Mouse (Mus musculus) liver, embryonic 14.5 days (tissue): Measurements from ENCODE around the gene Gm9903. TPM values are rescaled to one million over a fixed set of nuclear protein-coding genes. Genes with fewer than 3 reads are reported as not detected.

ENCODE experiments used
- ATAC-seq: fragments of 200-750 bp; cut with Nextera tagmentation; 2 replicates; pipeline ENCODE4 v1.8.0; 2017; ENCODE audit warnings: moderate number of reproducible peaks, mild to moderate bottlenecking, moderate library complexity; ENCODE audit not compliant: insufficient read depth
- DNase-seq, 3 experiments: peaks; one replicate each; pipeline ENCODE4 v3.0.0-alpha.2; 2012 to 2013; ENCODE audit warnings: low read depth in 3 of 3, low spot score in 3 of 3
- H3K27ac ChIP-seq: fragments of 300-500 bp; sonication (generic); 2 replicates; pipeline ENCODE4 v1.5.1; 2014; ENCODE audit warnings: moderate library complexity, mild to moderate bottlenecking, control low read depth, inconsistent platforms
- H3K27me3 ChIP-seq: fragments of 300-500 bp; sonication (generic); 2 replicates; pipeline ENCODE4 v1.6.1; 2014; ENCODE audit warnings: mild to moderate bottlenecking, low read length, moderate library complexity; ENCODE audit not compliant: control insufficient read depth, insufficient read depth
- H3K36me3 ChIP-seq: fragments of 300-500 bp; sonication (generic); replicated peaks from 2 replicates; pipeline ENCODE4 v1.6.1; 2014; ENCODE audit warnings: low read depth; ENCODE audit not compliant: control insufficient read depth, insufficient read depth
- H3K4me1 ChIP-seq, 2 experiments: fragments of 200-500 bp in 1 of 2; fragments of 300-500 bp in 1 of 2; sonication (generic) in 1 of 2; replicated peaks; 2 replicates each; pipeline ENCODE4 v1.6.1; 2012 to 2014; ENCODE audit warnings: antibody characterized with exemption in 1 of 2, inconsistent platforms in 1 of 2, low read length in 1 of 2; ENCODE audit not compliant: control insufficient read depth in 2 of 2, insufficient read depth in 2 of 2
- H3K4me2 ChIP-seq: fragments of 300-500 bp; sonication (generic); 2 replicates; pipeline ENCODE4 v1.6.1; 2014; ENCODE audit warnings: low read depth, mild to moderate bottlenecking, control low read depth, moderate library complexity
- H3K4me3 ChIP-seq, 2 experiments: fragments of 200-500 bp in 1 of 2; fragments of 300-500 bp in 1 of 2; sonication (generic) in 1 of 2; 2 replicates each; pipeline ENCODE4 v1.5.1; 2012 to 2014; ENCODE audit warnings: low read depth in 2 of 2, low read length in 2 of 2, mild to moderate bottlenecking in 2 of 2, control low read depth in 1 of 2, inconsistent platforms in 1 of 2, moderate library complexity in 1 of 2; ENCODE audit not compliant: insufficient read depth in 1 of 2
- H3K9ac ChIP-seq: fragments of 300-500 bp; sonication (generic); replicated peaks from 2 replicates; pipeline ENCODE4 v1.6.1; 2014; ENCODE audit warnings: mild to moderate bottlenecking, control low read depth, moderate library complexity
- H3K9me3 ChIP-seq: fragments of 300-500 bp; sonication (generic); 2 replicates; pipeline ENCODE4 v1.6.1; 2016; ENCODE audit warnings: low read length, mixed read lengths; ENCODE audit not compliant: control insufficient read depth
- CTCF ChIP-seq: IDR thresholded peaks from 2 replicates; pipeline ENCODE4 v1.5.1; 2016; ENCODE audit warnings: antibody characterized with exemption, low read depth, control low read depth
- EP300 ChIP-seq: IDR thresholded peaks from 2 replicates; pipeline ENCODE4 v1.6.1; 2016; ENCODE audit warnings: antibody characterized with exemption, low read depth
- WGBS: fragments of 180-500 bp; shearing (Covaris S2); extraction: QIAGEN DNeasy Blood & Tissue Kit; methylation state at CpG from one replicate; pipeline ENCODE4 v1.1.7; 2014; ENCODE audit not compliant: insufficient replicate concordance; 5-methylcytosine and 5-hydroxymethylcytosine counted together
- polyA plus RNA-seq, 2 experiments: library from polyadenylated mRNA; depleted of rRNA in 1 of 2; stranded (reverse) in 1 of 2; unstranded in 1 of 2; fragments of >200 nt; fragmentation: Nextera tagmentation in 1 of 2; extraction: Ambion mirVana in 1 of 2; gene quantifications; 2 replicates each; pipeline versions ENCODE4 v1.2.1 to v1.2.3; 2012 to 2014

Gm9903 gene
- polyA plus RNA-seq, 2 experiments: 0.18 TPM; not detected in 1

DNA sequence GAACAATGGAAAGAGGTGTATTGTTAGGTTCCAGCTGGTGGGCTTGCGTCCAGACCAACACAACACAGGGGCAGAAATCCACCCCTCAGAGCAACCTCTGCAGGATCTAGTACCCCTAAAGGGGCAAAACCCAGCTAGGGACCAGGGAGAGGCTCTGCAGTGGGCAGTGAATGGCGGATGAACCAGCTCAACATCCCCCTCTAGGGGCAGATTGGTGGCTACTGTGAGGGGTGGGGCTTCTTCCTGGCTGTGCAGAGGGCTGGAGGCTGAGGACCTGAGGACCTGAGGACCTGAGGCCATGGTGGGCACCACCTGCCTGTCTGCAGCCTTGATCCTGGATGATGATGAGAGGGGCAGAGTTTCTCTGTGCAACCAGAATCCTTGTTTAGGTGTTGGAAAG lies 36.1 kb upstream of the Gm9903 start:
- H3K27me3 ChIP-seq: no peaks in the 10 kb centered on the region
- H3K9me3 ChIP-seq: no peaks in the 10 kb centered on the region
- ATAC-seq (no peak), DNase-seq (no peak)
- H3K9ac ChIP-seq: no peak overlapping the region
- no peak overlapping the region for H3K4me3 ChIP-seq
- H3K4me2 ChIP-seq: no peak overlapping the region
- H3K36me3 ChIP-seq: no peaks in the 10 kb centered on the region
- 39% methylated on average over 2 of the region's 2 CpGs for WGBS
- TF ChIP-seq EP300: no peak
- peak; percentile 66 for TF ChIP-seq CTCF
- no peak overlapping the region for H3K27ac ChIP-seq
- H3K4me1 ChIP-seq: no peaks in the 10 kb centered on the region

DNA sequence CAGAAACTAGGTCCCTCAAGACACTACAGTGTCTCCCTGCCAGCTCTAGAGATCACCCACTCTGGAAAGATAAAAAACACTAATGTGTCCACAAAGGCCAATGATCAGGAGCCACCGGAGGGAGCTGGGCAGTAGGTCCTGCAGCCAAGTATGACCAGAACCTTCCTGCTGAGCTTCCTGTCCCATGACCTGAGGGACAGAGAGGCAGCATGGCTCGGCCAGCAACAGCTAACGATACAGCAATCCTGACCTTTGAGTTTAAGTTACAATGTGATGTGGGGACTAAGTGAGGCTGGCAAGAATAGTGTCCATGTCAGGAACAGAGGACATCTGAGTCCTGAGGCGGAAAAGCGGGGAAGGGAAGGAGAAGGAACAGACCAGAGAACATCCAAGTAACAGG lies 24.4 kb upstream of the Gm9903 start:
- DNase-seq (no peak), ATAC-seq (no peak)
- H3K4me2 ChIP-seq: no peak overlapping the region
- no peak overlapping the region for H3K9ac ChIP-seq
- H3K27ac ChIP-seq: no peak overlapping the region
- H3K27me3 ChIP-seq: no peaks in the 10 kb centered on the region
- H3K9me3 ChIP-seq: no peaks in the 10 kb centered on the region
- 67% methylated on average over 5 of the region's 5 CpGs for WGBS
- H3K36me3 ChIP-seq: peaks cover 4% of the 10 kb centered on the region; the same call in 1 of the 2 replicates
- H3K4me3 ChIP-seq: no peak overlapping the region
- H3K4me1 ChIP-seq: no peaks in the 10 kb centered on the region
- TF ChIP-seq CTCF (no peak), EP300 (no peak)

DNA sequence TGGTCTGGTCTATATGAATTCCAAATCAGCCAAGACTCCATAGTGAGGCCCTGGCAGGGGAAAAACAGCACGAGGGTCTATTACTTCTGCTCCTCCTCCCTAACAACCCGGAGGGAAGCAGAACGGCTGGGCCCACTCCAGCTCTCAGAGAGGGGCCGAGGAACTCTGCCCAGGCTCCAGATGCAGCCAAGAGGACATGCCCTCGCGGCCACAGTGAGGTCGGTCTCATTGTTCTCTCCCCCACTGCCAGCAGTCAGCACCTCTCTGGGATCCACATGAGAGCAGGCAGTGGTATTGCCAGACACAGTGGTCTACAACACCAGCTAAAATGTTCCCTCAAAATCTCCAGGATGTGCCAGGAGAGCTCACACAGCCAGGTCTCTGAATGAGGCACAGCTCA lies 23.1 kb upstream of the Gm9903 start:
- peaks cover 4% of the 10 kb centered on the region; the same call in 1 of the 2 replicates for H3K36me3 ChIP-seq
- ATAC-seq: no peak
- DNase-seq: no peak

DNA sequence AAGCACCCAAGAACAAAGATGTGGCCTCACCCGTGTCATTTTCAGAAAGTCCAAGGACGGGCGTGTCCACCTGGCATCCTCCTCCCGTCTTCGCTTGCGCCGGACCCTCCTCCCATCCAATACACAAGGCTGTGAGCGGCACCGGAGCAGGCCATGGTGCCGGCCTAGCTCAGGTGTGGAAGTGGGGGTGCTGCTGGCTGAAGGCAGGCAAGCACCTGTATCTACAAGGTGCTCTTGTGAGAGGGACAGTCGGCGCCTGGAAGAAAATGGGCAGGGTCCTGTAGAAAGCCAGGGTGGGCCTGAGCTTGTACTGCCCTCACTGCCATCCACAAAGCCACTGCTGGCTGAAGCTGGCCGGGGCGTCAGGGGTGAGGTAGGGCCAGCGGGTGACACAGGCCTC lies 22.3 kb upstream of the Gm9903 start:
- Histone ChIP-seq H3K4me2 (no peak overlapping the region), H3K36me3 (peaks cover 4% of the 10 kb centered on the region; the same call in 1 of the 2 replicates), H3K4me1 (no peaks in the 10 kb centered on the region), H3K4me3 (no peak overlapping the region), H3K9me3 (no peaks in the 10 kb centered on the region), H3K9ac (no peak overlapping the region), H3K27ac (no peak overlapping the region), H3K27me3 (no peaks in the 10 kb centered on the region)
- DNase-seq (no peak), ATAC-seq (no peak)
- 91% methylated on average over 15 of the region's 15 CpGs for WGBS
- TF ChIP-seq CTCF (no peak), EP300 (no peak)

More for the DNA sequence above, 23.1 kb upstream of the Gm9903 start:
- H3K9me3 ChIP-seq: no peaks in the 10 kb centered on the region
- TF ChIP-seq EP300 (no peak), CTCF (no peak)
- H3K4me3 ChIP-seq: no peak overlapping the region
- H3K4me1 ChIP-seq: no peaks in the 10 kb centered on the region
- H3K27me3 ChIP-seq: no peaks in the 10 kb centered on the region
- H3K4me2 ChIP-seq: no peak overlapping the region
- H3K9ac ChIP-seq: no peak overlapping the region
- no peak overlapping the region for H3K27ac ChIP-seq
- WGBS: 73% methylated on average over 7 of the region's 7 CpGs

DNA sequence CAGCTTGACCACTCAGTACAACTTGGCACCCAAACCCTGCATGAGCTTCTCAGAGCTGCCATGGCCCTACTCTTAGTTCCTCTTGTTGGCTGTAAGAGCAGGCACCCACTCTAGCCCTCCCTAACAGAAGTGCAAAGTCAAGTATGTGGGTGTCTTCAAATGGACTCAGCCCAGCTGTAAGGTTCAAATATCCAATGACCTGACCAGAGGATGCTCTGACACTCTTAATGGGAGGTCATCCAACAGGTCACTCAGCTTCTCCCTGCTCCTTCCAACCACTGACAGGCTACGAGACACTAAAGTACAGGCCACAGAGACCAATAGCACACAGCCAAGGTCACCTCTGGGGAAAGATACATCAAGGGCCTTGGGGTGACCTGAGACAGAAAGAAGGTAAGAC lies 20.5 kb upstream of the Gm9903 start:
- no peaks in the 10 kb centered on the region for H3K9me3 ChIP-seq
- H3K27me3 ChIP-seq: no peaks in the 10 kb centered on the region
- no peak overlapping the region for H3K4me2 ChIP-seq
- peaks cover 4% of the 10 kb centered on the region; the same call in 1 of the 2 replicates for H3K36me3 ChIP-seq
- H3K9ac ChIP-seq: no peak overlapping the region
- H3K27ac ChIP-seq: no peak overlapping the region
- H3K4me3 ChIP-seq: no peak overlapping the region
- no peak for DNase-seq
- no peaks in the 10 kb centered on the region for H3K4me1 ChIP-seq
- 62% methylated on average over 1 of the region's 1 CpGs for WGBS
- no peak for TF ChIP-seq CTCF
- no peak for TF ChIP-seq EP300
- ATAC-seq: no peak
